Mouse (Mus musculus) right cerebral cortex, postnatal 14 days (tissue): ENCODE data around the gene Apoc2.

Experiments
- DNase-seq: peaks from one replicate; pipeline ENCODE4 v3.0.0; 2022

Apoc2 gene

DNA sequence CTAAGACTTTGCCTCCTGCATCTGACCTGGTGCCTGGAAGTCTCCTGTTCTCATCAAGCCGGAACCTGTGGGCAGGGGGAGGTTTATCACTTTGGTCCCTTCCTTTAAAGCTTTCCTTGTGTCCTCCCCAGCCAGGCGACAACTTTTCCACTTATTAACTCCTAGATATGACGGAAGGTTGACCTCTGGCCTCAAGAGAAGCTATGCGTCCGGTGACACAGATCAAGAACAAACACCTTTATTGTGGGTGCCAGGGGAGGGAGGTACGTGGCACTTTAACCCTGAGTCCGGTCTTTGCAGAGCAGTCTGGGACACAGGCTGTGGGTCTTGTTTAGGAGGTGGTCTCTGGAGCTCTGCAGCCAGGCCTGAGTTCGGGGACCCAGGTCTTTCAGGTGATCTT is at the start of gene Apoc2:
Gene Apoc2, minus strand, starts transcription at position 70 of the 400 bp plus-strand sequence.
- DNase-seq: no peak

DNA sequence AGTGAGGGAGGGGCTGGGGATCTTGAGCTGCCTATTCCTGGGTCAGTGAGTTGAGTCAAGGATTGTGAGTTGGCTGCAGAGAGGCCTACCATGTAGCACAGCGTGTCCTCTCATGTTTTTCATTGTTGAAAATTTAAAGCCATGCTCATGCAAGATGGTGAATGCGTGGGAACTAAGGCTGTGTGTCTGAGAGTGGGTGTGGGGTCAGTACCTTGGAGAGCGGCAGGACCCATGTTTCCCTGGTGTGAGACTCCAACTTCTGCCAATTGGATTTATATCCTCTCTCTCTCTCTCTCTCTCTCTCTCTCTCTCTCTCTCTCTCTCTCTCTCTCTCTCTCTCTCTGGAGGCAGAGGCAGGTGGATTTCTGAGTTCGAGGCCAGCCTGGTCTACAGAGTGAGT is 48.8 kb upstream of the Apoc2 start:
- DNase-seq: no peak

DNA sequence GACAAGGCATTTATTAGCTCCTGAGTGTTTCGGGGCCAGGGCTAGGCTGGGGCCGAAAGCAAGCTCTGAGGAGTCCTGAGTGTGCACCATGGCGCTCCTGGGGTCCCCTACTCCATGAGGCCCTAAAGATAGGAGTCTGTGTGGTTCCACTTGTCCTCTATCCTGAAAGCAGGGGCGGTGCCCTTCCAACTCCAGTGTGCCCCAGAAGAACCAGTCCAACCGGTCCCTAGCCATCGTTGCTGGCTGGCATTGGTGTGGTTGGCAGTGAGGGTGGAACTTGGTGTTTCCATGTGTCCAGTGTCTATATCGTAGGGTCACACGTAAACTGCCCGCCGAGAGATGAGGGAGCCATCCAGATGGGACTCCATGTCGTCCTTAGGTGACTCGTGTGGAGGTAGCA is 46.4 kb upstream of the Apoc2 start:
- DNase-seq: no peak

DNA sequence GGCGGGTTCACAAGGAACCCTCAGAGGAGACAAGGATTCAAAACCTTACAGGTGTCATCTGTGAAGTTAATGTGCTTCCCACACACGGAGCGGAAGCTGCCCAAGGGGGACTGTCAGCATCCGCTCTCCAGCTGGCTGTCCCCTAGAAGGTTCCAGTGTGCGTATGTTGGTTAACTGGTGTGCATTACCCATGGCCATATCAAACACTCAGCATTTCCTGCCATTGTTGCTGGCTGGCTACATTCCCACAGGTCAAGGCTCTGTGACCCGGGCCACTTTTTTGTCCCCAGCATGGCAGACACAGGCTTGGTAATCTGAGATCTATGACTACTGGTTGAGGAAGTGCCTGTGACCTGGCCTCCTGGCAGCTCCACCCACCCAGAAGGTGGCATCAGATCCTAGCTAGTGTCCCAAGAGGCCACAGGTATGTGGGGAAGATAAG is 45.0 kb upstream of the Apoc2 start:
- DNase-seq: no peak

DNA sequence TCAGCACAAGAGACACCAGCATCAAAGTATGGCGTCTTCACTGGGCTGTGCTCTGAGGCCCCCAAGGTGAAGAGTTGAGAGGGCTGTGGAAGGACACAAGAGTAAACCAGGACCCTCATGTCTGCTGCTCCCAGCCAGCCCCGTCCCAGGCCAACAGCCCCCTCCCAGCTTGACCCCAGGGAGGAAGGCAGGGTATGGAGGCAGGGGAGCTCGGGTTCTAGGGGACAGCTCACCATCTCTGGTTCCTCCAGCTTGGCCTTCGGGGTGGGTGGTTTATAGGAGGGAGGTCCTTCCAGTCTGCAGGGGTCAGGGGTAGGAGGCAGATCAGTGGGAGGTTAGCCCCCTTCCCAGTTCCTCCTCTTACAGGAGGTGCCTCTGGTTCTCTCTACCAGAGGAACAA is 41.5 kb upstream of the Apoc2 start:
- DNase-seq: no peak

DNA sequence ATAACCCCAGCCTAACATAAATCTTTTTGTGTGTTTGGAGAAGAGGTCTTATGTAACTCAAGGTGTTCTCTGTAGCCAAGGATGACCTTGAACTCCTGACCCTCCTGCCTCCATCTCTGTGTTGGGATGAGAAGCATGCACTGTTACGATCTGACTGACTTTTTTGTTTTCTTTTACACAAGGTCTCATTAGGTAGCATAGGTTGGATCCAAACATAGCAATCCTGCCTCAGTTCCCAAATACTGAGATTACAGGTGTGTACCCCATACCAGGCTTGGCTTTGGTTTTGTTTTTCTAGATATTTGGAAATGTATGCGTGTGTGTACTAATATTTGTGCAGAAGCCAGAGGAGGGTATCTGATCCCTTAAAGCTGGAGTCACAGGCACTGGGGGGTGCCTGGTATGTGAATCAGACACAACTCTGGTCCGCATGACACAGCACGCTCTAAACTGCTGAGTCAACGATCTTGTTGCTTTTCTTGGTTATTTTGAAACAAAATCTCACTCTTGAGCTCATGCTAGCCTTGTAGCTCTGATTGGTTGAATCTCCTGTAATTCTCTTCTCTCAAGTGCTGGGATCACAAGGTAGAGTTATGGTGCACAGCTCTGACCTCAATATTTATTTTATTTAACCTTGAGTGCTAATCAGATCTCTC is 40.7 kb upstream of the Apoc2 start:
- DNase-seq: no peak

DNA sequence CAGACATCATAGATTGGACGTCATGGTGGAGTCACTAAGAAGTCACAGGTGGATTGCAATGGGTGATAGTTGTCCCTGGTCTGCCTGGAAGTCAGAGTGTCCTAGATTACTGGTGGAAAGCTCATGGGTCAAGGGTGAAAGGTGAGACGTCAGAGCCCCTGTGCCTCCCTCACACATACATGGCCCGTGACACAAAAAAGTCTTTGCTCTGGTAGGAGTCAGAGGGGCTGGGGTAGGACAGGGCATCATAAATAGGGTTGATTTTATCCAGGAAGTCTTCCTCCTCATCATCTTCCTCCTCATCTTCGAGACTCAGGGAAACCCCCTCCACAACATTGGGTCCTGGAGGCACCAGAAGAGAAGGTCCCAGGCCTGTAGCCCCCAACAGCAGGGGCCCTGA is 39.6 kb upstream of the Apoc2 start:
- DNase-seq: no peak

DNA sequence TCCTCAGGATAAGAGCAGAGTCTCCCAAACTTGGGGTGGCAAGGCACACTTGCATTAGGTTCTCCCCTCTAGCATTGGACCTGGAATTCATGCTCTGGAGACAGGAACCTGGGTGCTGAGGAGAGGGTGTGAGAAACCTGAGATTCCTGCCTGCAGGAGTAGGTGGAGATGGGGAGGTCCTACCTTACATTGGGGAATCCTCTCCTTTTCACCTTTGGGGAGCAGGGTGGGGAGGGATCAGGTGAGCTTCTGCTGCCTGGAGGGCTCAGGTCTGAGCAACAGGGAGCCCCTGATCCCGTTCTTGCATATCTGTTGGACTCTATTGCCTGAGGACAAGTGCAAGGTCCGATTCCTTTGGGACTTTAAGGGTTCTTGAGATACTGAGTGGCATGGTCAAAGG is 39.1 kb upstream of the Apoc2 start:
- DNase-seq: no peak

DNA sequence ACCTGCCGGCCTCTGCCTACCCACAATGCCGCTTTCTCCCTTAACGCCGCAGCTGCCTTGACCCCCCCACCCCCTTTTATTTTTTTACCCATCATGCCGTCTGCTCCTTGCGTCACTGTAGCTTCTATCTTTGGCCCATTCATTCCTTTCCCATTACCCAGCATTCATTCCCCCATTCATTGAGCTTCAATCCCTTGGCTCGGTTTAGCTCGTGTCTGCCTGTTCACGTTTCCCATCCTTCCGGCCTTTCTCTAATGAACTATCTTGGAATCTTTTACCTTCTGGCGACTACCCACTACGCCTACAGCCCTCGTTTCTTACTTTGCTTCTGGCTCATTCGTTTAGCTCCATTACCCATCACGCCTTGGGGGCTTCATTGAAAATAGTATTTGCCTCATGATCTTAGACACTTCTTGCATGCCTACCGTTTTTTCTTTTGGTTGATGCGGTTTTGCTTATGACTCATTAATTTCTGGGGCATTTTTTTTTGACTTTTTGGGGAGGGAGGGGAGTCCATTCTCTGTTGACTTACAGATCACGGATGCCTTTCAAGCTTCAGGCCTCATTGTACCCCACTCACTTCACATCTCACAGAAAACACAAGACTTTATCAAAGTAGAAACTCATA is 38.4 kb upstream of the Apoc2 start:
- no peak for DNase-seq

DNA sequence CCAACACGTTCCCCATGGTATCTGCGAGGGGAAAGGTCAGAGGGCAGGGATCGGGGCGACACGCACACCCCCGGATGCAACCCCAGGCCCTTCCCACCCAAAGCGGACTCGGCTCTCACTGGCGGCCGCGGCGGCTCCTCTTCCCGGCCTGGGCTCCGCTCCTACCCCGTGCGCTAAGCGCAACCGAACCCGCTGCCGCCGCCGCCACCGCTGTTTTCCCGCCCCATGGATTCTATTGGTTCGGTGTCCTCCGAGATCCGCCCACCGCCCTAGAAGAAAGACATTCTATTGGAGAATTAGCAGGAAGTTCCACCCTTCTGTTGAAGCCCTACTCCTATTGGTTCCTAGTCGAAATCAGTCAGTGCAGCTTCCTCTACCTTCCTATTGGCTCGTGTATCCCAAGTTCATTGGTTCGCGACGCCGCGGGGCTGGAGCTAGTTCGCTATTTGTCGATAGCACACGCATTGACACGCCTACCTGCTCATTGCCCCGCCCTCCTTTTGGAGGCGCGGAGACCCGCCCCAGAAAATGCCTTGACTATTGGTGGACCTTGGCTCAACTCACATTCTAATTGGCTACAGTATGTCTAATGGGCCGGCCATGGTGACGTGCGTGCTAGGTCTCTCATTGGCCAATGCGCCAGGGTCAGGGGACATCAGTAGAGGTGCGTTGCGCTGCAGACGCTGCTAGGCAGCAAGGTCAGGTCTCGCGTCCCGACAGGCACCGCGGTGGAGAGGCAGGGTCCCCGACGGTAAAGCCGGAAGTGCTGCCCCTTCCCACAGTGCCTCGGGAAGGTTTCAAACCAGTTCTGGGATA is 37.7 kb upstream of the Apoc2 start, which contains the start of gene Tomm40:
Gene Tomm40, minus strand, starts transcription at position 200 of the 816 bp plus-strand sequence.
- DNase-seq: peak; percentile 97

DNA sequence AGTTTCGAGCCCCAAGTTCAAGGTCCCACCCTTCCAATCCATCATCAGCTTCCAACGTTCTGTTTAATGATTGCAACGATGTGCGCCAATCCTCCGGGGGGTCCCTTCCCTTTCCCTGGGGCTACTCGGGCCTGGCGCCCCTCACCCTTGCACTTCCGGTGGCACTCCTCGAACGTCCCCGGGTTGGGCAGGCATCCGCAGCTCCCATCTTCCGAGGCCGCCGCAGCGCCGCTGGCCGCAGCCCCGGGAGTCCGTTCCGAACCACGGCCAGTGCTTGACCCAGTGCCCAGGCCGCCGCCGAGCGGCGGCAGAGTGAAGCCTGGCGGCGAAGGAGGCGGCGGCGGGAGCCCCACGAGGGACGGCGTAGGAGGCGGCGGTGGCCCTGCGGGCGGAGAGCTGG is 37.1 kb upstream of the Apoc2 start:
- no peak for DNase-seq

DNA sequence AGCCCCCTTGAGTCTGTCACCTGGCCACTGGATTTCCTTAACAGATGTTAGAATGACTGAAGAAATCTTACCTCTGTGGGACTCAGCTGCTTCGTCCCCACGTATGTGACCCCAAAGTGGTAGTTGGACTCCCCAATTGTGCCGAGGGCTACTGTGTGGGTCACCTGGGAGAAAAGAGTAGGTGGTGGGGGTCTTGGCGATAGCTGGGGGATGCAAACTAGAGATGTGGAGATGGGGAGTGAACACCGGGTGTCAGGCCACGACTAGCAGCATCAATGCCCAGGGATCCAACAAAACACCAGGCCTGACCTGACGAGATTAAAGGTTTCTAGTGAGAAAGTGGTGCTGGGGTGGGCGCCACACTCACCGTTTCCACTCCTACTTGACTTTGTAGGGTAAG is 35.9 kb upstream of the Apoc2 start:
- no peak for DNase-seq

DNA sequence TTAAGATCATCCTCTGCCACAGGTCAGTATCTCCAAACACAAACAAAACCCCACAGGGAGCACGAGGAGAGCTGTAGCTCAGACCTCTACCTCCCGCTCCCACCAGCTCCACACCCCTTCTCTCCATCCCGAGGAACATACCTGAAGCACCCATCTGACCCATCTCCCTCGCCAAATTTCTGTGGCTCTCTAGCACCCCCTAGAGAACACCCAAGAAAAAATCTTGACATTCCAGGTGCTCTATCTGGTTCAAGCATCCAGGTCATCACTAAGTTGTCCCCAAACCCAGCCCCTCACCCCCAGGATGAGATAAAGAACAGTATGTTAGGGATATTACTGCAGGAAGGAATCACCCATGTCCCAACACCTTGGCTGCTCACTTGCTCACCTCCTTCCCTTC is 35.5 kb upstream of the Apoc2 start:
- no peak for DNase-seq

DNA sequence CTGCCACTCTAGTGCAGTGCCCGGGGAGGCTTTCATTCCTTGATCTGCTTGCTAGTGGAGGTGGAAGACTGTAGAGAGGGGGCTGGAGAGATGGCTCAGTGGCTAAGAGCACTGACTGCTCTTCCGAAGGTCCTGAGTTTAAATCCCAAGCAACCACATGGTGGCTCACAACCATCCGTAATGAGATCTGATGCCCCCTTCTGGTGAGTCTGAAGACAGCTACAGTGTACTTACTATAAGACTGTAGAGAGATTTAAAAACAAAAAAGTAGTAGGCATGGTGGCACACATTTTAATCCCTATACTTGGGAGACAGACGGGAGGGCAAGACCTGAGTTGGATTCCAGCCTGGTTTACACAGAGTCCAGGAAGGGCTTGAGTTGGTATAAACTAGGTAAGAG is 34.7 kb upstream of the Apoc2 start:
- no peak for DNase-seq

DNA sequence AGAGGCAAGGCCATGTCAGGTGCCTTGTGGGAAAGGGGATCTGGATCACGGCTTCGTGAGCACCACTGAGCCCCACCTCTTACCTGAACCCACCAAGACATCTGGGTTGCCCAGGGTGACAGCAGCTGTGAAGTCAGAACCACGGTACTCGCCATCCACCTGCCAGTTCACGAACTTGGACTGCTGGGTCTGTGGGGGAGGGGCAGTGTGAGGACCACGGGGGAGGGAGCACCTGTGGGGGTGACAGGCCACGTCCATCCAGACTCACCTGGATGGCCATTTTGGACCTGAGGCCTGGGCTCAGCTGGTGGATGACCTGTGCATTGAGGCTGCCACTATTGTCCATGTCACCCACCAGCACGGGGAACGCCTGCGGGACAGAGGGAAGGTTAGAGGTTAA is 32.9 kb upstream of the Apoc2 start:
- no peak for DNase-seq

DNA sequence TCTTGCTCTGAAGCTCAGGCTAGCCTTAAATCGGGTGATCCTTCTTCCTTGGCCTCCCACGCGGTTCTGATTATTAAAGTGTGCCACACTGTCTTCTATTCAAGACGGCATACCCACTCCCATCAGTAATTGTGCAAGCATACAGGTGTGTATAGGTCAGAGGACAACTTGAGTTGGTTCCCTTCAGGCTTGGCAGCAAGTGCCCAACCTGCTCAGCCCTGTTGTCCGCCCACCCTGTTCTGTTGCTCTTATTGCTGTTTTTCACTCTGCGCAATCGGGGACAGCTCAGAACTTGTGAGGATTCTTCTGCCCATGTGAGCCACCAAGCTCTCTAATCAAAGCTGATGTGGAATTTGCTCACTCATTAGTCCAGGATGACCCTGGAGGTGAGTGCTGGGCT is 27.5 kb upstream of the Apoc2 start:
- no peak for DNase-seq

DNA sequence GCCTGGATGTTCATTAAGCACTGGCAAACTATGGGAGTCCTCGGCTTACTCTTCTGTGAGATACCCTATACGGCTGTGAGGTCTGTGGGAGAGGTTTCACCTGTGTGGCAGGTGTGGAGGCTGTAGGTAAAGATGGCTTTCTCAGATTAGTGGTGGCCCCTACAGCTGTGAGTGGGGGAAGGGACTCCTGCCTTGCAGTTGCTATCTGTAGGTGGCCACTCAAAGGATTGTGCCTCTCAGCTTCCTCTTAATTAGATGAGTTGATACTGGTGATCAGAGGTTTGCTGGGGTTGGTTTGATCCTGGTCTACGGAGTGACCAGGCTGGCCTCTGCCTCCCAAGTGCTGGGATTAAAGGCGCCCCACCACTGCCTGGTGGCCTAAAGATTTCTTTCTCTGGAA is 26.7 kb upstream of the Apoc2 start:
- DNase-seq: no peak

DNA sequence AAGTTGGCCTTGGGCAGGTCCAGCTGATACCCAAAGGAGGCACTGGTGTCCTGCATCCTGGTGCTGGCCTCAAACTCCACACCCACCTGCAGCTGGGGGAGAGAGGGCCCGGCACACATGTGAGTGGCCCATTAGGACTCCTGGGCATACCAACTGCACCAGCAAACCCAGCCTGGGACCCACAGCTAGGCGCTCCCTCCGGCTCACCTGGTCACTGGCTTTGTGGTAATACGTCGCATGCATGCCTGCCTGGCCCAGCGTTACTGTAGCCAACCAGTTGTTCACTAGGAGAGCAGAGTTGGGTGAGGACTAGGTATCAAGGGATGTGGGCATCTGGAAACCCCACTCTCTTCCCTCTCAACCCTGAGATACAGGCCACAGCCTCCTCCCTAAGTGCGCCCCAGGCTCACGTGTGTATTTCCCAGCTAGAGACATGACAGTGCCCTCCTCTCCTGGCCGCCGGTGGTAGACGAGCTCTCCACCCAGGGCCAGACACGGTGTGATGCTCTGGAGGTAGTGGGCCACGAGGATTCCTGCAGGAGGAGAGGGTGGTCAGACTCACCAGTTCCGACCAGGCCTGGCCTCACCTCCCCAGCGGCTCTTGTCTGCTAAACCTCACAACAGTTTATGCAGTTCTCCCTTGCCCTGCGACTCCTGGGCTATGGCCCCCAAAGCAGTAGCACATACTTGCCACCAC is 25.3 kb upstream of the Apoc2 start:
- DNase-seq: no peak

DNA sequence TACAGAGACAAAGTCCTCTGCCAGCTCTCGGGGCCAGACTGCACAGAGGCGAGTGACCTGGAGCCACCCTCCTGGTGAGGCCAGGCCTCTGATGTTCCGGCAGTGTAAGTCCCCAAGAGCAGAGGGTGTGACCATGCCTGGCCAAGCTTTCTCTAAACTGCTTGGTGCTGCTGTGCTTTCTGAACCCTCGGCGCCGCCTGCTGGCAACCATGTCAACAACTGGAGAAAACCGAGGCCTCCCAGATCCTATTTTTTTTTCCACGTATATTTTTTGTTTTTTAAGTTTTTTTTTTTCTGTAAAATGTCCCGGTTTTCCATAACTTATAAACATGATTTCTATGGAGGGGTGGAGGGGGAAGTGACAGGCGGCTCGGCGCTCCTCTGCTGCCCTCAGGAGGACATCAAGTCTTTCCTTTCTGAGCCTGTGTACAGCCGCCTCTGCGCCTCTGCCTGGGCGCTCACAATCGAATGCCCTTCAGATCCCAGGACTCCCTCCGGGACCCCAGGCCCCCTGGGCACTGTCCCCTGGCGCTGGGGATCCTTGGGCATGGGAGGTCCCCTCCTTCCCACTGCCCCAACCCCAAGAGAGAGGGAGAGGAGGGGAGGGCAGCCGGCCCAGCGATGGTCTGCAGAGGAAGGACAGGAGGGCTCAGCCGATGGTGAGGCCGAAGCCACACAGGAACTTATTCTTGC is 23.5 kb upstream of the Apoc2 start:
- peak; percentile 75 for DNase-seq

DNA sequence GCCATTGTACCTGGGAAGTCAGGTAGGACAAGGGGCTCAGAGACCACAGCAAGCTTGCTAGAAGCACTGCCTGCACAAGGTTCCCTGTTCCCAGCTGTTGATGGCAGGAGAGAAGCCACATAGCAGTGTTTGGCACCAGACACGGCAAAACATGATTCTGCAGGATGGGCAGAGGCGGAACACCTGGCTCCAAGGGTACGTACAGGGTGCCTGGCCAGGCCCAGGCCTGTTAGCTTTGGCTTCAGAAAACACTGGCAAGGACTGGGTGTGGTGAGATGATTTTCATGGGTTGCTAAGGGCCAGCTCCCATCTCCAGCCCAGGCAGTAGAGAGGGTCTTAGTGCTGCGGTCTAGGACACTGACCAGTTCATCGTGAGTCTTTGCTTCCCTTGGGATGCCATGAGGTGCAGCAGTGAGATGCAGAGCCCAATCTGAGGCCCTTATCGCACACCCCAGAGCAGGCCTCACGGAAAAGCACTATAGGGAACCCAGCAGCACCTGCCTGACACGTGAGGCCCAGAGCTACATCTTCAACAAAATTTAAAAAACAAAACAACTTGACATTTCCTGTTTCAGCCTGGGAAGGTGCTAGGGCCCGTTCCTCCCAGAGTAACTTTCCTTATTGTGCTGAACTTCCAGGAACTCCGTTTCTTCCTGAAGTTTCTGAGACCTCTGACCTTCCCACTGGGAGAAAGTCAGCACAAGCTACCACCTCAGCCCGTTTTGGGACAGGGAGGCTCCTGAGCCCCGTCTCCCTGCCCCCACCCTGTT is 22.7 kb upstream of the Apoc2 start:
- no peak for DNase-seq

DNA sequence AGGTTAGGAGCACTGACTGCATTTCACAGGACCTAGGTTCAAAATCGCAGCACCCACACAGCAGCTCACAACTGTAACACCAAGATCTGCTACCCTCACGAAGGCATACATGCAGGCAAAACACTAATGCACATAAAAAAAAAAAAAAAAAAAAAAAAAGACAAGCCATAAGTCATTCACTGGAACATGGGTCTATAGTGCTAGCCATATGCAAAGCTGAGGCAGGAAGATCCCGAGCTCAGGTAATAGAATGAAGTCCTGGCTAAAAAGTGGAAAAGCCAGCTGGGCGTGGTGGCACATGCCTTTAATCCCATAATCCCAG is 22.0 kb upstream of the Apoc2 start:
- no peak for DNase-seq
